Mouse (Mus musculus) heart, adult 11 months (tissue): ENCODE data around the gene Helz.
"Not testable (repeated sequence)": the region's sequence is repeated elsewhere in the genome, so short reads cannot be mapped to it uniquely, and the experiment has no call there.

Experiments used
- DNase-seq: peaks from one replicate; pipeline ENCODE4 v3.0.0; 2022

Gene Helz

DNA sequence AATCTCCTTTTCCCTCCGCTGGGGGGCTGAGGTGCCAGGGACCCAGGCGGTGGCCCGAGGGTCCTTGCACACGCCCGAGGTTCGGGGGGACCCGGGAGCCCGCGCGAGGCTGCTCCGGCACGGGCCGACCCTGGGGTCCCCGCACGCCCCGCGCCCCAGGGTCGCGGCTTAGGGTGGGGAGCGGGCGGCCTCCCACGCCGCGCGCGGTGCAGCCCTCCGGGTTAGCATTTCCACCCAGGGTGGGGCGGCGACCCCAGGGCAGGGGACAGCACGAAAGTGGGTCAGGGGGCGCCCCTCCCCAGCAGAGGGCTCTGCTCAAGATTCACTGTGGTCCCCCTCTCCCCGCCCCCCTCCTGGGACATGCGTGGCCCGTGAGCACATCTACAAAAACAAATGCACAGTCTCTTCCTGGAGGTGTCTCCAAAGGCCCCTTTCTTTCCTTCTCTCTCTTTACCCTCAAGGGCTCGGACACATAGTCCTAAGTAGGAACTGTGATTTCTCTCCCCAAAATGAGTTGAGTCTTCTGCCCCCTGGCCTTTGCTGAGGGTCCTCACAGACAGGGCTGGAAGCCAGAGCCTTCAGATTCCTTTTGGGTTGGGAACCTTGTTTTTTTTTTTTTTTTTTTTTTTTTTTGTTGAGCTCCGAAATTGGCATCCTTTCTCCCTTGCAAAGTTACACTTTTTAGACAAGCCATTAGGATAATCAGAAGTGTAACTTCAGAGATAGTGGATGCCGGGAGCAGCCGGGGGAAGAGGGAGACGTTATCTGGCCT is 660 bp downstream of the Helz start:
- DNase-seq = peak; percentile 90

DNA sequence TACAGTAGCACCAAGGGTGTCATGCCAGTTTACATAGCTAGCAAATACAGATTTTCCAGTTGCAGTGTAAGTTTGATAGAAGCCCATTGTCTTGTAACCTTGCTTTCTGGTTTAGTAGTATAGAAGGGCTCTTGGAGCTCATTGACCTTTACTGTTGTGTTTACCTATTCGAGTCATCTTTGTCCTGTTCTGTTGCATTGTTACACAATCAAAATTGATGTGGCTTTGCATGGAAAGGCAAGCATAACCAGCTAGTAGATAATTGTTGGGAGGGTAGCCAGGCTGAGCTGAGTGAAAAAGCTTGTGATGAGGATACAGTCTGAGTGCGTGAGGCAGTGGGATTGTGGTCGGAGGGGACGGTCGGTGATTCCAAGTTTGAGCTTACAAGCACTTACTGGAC is 12.1 kb downstream of the Helz start:
- DNase-seq = no peak

DNA sequence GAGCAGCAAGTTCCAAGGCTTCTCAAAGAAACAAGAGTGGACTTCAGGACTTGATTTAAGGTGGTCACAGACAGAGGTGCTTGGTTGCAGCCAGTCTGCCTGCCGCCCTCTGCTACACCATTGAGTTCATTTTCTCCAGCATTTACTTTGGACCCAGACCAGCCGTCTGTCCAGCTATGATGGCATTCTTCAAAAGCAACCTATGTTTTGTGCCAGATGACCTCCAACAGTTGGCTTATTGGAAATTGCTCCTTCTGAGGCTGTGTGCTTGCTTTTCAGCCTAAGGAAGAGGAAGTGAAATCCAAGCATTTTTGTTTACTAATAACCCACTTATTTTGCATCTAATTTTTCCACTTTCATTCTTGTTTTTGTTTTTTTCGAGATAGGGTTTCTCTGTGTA is 19.7 kb downstream of the Helz start:
- DNase-seq = no peak

- peak; percentile 8 for DNase-seq
Measured at GRCm38 (mm10) chr11:107568466-107568995, 20.8 kb downstream of the Helz start.

- peak; percentile 55 for DNase-seq
Measured at GRCm38 (mm10) chr11:107570891-107571290, 23.2 kb downstream of the Helz start.

GRCm38 (mm10) chr11:107571318-107571717 is 23.6 kb downstream of the Helz start:
- DNase-seq = peak; percentile 57

GRCm38 (mm10) chr11:107572551-107572950 is 24.8 kb downstream of the Helz start:
- DNase-seq = peak; percentile 73

DNA sequence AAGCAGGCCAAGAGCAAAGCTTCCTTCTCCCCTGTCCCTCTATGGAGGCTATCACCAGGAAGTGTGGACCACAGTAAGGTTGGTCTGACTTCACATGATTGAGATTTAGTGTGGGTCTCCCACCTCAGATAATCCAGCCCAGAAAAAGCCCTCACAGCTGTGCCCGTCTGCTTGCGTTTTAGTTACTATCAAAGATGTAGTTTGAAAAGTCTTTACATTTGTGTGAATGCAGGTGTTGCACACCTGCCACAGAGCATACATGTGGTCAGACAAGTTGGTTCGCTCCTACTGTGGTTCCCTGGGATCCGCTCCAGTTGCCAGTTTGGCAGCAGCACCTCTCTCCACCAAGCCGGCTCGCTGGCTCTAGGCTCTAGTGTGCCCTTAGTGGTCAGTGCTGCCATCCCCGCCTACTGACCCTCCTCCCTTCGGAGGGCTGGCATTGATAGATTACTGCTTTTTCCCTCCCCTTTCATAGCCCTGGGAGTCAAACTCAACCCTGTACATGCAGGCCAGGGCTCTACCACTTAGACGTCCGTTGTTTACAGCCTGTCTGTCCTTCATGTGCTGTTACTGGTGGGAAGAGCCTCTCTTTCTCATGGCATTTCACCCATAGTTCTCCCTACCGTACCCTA is 25.4 kb downstream of the Helz start:
- peak; percentile 91 for DNase-seq

- DNase-seq = peak; percentile 96
Measured at GRCm38 (mm10) chr11:107573847-107574246, 26.1 kb downstream of the Helz start.

DNA sequence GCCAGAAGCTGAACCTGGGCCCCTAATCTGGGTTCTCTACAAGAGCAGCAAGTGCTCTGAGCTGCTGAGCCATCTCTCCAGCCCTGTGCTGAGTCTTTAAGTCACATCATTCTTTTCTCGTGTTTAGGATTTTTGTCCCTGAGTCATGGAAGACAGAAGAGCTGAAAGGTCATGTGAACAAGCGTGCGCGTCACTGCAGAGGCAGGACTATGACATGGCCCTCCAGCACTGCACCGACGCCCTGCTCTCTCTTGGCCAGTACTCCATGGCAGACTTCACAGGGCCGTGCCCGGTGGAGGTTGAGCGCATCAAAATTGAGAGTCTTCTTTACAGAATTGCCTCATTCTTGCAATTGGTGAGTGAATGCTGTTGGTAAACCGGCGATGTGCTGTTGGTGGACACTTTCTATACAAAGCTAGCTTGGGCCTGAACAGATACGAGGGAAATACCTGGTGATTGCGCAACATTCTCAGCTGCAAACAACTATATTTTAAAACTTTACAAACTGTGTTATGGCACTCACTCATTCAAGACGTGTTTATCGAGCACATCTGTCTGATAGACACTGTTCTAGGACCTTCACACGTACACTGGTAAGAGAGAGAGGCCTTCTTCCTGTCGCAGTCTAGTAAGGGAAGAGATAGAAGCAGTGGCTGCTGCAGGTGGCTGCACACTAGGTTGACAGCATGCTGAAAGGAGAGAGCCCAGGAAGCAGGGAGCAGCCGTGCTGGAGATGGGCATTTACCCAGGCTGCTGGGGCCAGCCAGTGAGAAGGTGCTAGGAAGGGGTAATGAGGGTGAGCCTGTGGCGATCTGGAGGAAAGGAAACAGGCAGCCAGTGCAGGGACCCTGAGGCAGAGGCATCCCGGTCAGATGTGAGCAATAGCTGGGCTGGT is 27.3 kb downstream of the Helz start:
- DNase-seq = peak; percentile 84

DNA sequence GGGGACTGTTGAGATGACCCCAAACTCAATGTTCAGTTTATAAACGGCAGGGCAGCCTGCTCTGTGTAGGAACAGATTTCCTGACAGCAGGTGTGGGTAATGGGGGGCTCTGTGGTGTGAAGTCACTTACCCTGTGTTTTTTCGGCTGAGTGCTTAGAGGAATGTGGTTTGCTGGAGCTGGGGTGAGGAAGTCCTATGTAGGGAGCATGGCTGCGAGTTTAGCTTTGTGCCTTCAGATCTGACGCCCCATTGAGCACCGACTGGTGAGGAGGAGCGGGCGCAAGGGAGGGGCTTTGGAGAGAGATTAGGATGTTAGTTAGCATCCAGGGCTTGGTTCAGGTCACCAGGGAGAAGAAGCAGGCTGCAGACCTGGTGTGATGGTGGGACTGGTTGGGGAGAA is 28.5 kb downstream of the Helz start:
- DNase-seq = peak; percentile 59

GRCm38 (mm10) chr11:107577400-107577799 is 29.7 kb downstream of the Helz start:
- DNase-seq = peak; percentile 62

GRCm38 (mm10) chr11:107578226-107578625 is 30.5 kb downstream of the Helz start:
- peak; percentile 87 for DNase-seq

GRCm38 (mm10) chr11:107580786-107581185 is 33.1 kb downstream of the Helz start:
- peak; percentile 53 for DNase-seq

DNA sequence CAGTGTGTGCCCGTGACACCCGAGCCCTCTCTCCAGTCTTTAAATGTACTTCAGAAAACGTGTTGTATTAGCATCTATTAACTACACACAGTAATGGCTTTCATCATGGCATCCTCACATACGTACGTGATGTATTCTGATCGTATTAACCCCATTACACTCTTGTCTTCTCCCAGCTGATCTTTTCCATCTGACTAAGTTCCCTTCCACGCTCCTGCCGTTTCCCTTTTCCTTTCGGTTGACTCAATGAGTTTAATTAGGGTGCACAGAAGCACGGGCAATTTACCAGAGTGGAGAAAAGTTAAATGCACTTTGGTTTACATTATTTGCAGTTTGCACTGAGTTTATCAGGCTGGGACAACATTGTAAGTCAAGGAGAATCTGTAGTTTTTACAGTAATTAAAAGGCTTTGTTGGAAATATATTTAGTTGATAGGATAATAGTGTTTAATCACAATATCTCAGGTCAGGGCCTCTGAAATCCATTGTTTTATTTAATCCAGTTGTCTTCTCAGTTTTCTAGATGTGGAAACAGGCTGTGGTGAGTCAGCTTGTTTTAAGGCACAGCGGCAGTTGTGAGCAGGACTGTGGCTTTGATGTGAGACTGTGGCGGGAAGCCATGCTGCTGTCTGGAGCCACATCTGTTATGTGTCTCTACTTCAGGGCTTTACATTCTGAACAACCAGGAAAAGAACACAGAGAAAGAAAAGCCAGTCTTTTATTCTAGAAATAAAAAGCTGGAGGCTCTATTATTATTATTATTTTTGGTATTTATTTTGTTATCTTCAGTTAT is 37.1 kb downstream of the Helz start:
- peak; percentile 70 for DNase-seq

GRCm38 (mm10) chr11:107586129-107586528 is 38.4 kb downstream of the Helz start:
- DNase-seq = not testable (repeated sequence)

- DNase-seq = peak; percentile 60
Measured at GRCm38 (mm10) chr11:107587141-107587540, 39.4 kb downstream of the Helz start.

DNA sequence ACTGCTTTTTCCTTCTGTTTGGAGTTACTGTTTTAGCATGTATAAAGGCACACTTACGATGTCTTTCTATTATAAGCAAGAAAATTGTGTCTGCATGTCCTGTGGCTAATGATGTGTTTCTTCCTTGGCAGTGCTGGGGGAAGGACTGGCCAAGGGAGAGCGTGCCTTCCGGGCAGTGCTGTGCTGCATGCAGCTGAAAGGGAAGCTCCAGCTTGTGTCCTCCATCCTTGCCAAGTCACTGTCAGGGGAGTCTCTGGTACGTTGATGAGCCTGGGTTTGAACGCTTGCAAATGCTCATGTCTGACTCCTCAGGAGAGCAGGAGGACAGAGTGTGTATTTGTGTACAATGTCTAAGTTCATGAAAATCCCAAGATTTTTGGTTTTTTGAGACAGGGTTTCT is 44.8 kb downstream of the Helz start:
- DNase-seq = peak; percentile 68

DNA sequence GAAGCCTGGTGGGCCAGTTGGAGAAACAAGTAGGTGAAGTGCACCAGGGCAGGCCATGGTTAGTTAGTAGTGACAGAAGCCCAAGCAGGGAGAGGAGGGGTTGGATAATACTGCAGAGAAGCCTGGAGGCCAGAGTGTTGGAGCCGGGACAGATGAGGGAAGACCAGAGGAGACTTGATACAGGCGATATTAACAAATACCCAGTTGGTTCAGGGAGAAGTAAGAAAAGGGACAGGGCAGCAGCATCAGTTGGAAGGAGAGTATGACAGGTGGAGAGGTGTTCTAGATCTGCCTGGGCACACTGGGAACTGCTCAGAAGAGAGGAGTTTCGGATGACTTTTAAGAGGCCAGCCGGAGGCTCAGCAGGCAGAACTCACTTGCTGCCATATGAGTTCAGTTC is 49.7 kb downstream of the Helz start:
- DNase-seq = peak; percentile 72

GRCm38 (mm10) chr11:107605694-107606093 is 58.0 kb downstream of the Helz start:
- DNase-seq = peak; percentile 39

GRCm38 (mm10) chr11:107613906-107614305 is 66.2 kb downstream of the Helz start:
- peak; percentile 59 for DNase-seq

GRCm38 (mm10) chr11:107615696-107616095 is 68.0 kb downstream of the Helz start:
- DNase-seq = peak; percentile 69
